Mouse (Mus musculus) brain, embryonic 14.5 days (tissue): ENCODE data around the gene Ddx39.

ENCODE experiments used
- CTCF ChIP-seq: fragments of 200-500 bp; IDR thresholded peaks from 2 replicates; pipeline ENCODE4 v1.5.1; 2012; ENCODE audit warnings: inconsistent platforms, mild to moderate bottlenecking, moderate library complexity, borderline replicate concordance; ENCODE audit not compliant: insufficient read depth, insufficient read length; ENCODE audit errors: extremely low read depth
- POLR2A ChIP-seq: fragments of 200-500 bp; IDR thresholded peaks from 2 replicates; pipeline ENCODE4 v1.6.1; 2012; ENCODE audit warnings: mild to moderate bottlenecking, inconsistent platforms, borderline replicate concordance; ENCODE audit not compliant: poor library complexity, insufficient read depth, insufficient read length, severe bottlenecking; ENCODE audit errors: extremely low read depth

GRCm38 (mm10) chr8:83706411-83706810 lies 8.6 kb upstream of the Ddx39 start:
- TF ChIP-seq CTCF (no peak), POLR2A (no peak)
